Mouse (Mus musculus) common myeloid progenitor, adult 5-6 weeks (primary cell): ENCODE measurements at regions not wholly inside any gene's neighbourhood (a gene's known extent, or its start where the extent isn't known, plus 50 kb on each side); places are given as distances from the start of the nearest gene placed in this dataset.
"Not testable (repeated sequence)": the region's sequence is repeated elsewhere in the genome, so short reads cannot be mapped to it uniquely, and the experiment has no call there.

Experiments
- ATAC-seq: replicated peaks from 2 replicates; pipeline ENCODE4 v1.8.0; 2016; ENCODE audit warnings: low read depth, mild to moderate bottlenecking, moderate TSS enrichment, inconsistent platforms; ENCODE audit not compliant: poor library complexity, severe bottlenecking

DNA sequence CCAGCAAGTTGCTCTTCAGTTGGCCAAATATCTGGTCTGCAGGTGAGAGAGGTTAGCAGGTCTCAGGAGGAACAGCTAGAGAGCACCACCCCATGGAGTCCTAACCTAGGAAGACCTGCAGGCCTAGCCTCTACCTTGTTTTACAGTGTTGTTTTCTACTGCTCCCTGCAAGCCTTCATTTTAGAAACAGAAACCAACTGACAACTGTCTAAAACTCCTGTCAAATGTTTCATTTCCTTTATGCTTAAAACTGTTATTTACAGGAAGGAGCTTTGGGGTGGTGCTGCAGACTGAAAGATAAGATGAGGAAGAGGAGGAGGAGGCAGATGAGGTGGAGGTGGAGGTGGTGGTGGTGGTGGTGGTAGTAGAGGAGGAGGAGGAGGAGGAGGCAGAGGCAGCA lies 96.6 kb upstream of the Selenop start:
- peak; percentile 77 for ATAC-seq

DNA sequence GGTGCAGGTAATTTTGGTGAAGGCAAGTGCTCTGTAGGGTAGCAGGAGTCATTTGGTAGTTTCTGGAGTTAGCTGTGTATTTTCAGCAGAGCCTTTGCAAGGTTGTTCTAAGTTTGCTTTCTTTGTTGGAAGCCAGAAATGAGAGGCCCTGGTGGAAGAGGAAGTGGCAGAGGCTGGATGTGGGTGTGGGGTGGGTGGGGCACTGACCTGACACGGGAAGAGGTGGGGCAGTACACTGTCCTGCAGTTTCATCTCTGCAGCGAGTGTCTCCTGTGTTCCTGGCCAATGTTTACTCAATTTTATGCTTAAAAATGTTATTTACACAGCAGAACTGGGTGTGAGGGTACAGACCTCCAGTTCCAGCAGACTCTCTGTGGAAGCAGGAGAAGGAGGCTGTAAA lies 94.3 kb upstream of the Selenop start:
- peak; percentile 84 for ATAC-seq

DNA sequence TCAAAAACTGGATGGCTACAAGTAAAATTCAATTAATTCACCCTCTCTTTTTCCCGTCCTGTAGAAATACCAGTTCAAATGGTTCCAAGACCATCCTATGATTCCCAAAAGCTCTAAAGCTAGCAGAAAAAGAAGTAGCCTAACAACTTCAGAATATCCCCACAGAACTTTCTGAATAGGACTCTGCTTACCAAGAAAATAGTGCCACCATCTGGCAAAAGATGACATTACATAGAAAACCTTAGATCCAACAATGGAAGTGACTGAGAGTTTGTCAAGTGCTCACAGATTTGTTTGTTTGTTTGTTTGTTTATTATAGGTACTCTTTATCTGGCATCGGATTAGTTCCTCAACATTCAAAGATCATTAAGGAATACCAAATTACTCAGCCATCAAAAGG lies 93.5 kb upstream of the Selenop start:
- peak; percentile 63 for ATAC-seq

DNA sequence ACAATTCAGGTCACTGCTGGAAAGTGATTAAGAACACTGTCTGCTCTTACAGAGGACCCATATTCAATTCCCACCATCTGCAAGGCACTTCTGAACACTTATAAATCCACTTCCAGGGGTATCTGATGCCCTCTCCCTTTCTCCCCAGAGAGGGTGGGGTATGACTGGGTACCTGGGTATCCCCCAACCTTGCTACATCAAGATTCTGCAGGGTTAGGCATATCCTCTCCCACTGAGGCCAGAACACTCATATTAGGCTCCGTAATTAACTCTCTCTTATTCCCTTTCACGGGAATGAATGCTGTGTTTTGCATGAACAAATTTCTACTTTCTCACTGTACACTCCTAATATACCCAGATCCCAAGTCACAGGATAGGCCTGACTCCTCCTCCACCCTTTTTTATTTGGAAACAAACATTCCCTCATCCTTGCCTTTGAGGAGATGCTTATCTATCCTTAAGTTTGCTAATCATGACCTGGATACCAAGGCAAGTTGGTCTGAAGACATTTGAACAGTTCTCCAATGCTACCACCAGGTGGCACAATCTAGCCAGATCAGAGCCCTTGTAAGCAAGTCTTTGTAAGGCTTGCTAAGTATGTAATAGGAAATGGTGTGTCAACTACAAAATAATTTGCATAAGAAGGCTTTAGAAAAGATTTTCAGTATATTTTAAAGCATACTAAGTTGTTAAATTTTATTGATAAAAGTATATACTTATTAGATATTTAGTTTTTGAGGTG lies 66.3 kb upstream of the Selenop start:
- peak; percentile 96 for ATAC-seq

DNA sequence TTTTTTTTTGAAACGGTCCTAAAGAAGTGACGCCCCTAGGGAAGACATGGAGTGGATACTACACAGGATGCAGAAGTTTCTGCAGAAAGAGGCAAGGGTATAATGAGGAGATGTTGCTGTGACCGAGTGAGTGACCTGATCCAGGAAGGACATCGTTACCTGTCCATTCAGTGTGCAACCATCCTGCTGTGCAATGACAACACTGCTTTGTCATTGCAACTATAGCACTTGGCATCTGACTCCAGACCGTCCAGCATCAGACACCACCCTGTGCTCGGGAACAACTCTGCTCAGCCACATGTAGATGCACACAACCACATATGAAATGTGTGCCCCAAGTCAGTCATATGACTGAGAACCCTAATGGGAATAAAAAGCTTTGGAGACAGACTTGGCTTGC lies 62.8 kb upstream of the Selenop start:
- no peak for ATAC-seq

DNA sequence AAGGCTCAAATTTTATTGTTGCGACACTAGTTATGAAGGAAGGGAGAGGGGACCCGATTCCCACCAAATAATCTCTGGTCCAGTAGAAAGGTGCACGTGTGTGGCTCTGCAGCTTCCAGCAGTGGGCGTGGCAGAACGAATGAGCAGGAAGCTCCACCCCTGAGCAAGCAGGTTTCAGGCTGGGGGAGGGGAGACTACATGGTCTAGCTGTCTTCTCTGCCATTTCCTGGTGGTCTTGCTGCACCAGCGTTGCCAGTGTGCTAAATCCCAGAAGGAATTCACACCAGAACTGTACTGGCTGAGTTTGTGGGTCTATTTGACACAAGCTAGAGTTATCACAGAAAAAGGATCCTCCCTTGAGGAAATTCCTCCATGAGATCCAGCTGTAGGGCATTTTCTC lies 62.3 kb upstream of the Selenop start:
- ATAC-seq: not testable (repeated sequence)

DNA sequence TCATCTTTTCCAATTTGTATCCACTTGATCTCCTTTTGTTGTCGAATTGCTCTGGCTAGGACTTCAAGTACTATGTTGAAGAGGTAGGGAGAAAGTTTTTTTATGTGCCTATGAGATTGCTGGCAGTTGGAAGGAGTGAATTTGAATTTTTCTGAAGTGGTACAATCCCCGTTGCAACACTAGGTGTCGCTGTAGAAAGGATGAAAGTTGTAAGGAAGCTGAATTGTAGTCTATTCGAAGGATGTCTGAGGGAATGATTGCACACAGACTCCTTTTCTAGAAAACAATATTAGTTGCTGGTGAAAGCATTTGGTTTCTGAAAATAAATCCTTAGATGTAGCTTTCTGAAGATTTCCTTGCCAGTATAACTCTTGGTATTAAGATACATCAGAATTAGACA lies 54.6 kb upstream of the Selenop start:
- peak; percentile 97 for ATAC-seq

DNA sequence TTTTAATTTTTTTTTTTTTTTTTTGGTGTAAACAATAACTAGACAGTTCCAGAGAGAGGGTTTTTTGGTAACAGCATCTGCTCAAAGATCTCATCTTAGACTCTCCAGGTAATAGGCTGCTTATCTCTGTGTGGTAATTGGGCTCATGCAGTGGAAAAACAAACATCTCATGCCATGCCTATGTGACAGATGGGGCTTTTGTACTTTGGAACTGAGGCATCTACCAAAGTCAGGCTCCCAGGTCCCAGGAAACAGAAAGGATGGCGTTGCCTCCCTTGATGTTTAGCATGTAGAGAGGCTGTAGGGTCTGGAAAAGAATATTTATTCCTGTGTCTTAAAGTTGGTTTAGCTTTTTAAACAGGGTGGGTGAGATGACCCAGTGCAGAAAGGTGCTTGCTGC lies 53.1 kb upstream of the Selenop start:
- no peak for ATAC-seq
